Mouse (Mus musculus) bone marrow macrophage, adult 2 months (primary cell): ENCODE measurements around the gene Gm14305. TPM values are rescaled to one million over a fixed set of nuclear protein-coding genes. Genes with fewer than 3 reads are reported as not detected.
"Not testable (repeated sequence)": the region's sequence is repeated elsewhere in the genome, so short reads cannot be mapped to it uniquely, and the experiment has no call there.

ENCODE experiments used
- H3K27ac ChIP-seq: 2 replicates; pipeline ENCODE4 v1.5.1; 2012; ENCODE audit warnings: low read depth, low read length; ENCODE audit not compliant: insufficient read depth
- H3K4me1 ChIP-seq: 2 replicates; pipeline ENCODE4 v1.6.1; 2012; ENCODE audit warnings: low read length; ENCODE audit not compliant: control insufficient read depth, insufficient read depth
- H3K4me3 ChIP-seq: 2 replicates; pipeline ENCODE4 v1.5.1; 2012; ENCODE audit warnings: mild to moderate bottlenecking, low read length, moderate library complexity; ENCODE audit not compliant: insufficient read depth
- polyA plus RNA-seq: library from polyadenylated mRNA; stranded (reverse); fragments of >200 nt; gene quantifications from 2 replicates; pipeline ENCODE4 v1.2.4, GENCODE M21; 2012; ENCODE audit not compliant: missing spikeins, insufficient read depth, insufficient read length

Gm14305 gene
- polyA plus RNA-seq = 2.0 and 8.1 TPM in 2 replicates

GRCm38 (mm10) chr2:176708051-176708450 is at the start of gene Gm14305:
Gene Gm14305 (plus strand): TSS chr2:176708328.
- peak within 1 kb of the TSS; percentile 64 for H3K4me3 ChIP-seq
- H3K27ac ChIP-seq, H3K4me1 ChIP-seq: not testable (repeated sequence)

DNA sequence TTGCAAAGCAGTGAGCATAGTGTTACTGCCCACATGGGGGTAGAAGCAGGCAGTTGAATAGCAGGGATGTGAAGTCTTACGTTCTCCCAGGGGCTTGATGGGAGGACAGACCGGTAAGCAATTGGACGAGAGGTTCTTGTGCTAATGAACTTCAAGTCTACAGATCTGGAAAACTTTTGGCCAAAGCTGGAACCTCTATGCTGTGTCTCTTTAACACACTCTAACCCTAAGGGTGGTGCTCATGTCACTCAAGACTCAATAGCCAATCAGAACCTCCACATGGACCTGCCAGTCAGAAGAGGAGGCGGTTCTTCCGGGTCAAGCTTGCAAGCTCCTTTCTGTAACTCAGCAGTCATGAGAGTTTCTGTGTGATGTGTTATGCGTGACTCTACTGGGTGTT is 37.9 kb upstream of the Gm14305 start, which contains the start of gene Zfp973:
Gene Zfp973 (plus strand): TSS at position 301 of the 400 bp plus-strand sequence.
- H3K4me1 ChIP-seq, H3K27ac ChIP-seq: not testable (repeated sequence)

More for the DNA sequence above, 37.9 kb upstream of the Gm14305 start, which contains the start of gene Zfp973:
- not testable (repeated sequence) for H3K4me3 ChIP-seq

Other genes starting within 250 kb of the Gm14305 start
- gene Gm14434, start 221.5 kb upstream of the Gm14305 start, polyA plus RNA-seq = 11.2 and 12.9 TPM in 2 replicates
- gene Zfp967, start 187.3 kb upstream of the Gm14305 start, polyA plus RNA-seq = not detected in 2 replicates
- gene Gm14308, start 72.0 kb upstream of the Gm14305 start, polyA plus RNA-seq = 2.6 and 17.2 TPM in 2 replicates
- 6.3 and 10.3 TPM in 2 replicates for gene Zfp973, start 37.8 kb upstream of the Gm14305 start, polyA plus RNA-seq
- 2.7 and 11.1 TPM in 2 replicates for gene Gm14295, start 90.3 kb downstream of the Gm14305 start, polyA plus RNA-seq
- gene Gm14408, start 122.8 kb downstream of the Gm14305 start, polyA plus RNA-seq = not detected in 2 replicates
- 6.6 and 8.6 TPM in 2 replicates for gene Gm14296, start 219.5 kb downstream of the Gm14305 start, polyA plus RNA-seq